Mouse (Mus musculus) lung, postnatal 25 days (tissue): ENCODE data around the gene Prdx3.

Experiments
- DNase-seq: peaks from one replicate; pipeline ENCODE4 v3.0.0; 2022; ENCODE audit warnings: low spot score

Gene Prdx3

DNA sequence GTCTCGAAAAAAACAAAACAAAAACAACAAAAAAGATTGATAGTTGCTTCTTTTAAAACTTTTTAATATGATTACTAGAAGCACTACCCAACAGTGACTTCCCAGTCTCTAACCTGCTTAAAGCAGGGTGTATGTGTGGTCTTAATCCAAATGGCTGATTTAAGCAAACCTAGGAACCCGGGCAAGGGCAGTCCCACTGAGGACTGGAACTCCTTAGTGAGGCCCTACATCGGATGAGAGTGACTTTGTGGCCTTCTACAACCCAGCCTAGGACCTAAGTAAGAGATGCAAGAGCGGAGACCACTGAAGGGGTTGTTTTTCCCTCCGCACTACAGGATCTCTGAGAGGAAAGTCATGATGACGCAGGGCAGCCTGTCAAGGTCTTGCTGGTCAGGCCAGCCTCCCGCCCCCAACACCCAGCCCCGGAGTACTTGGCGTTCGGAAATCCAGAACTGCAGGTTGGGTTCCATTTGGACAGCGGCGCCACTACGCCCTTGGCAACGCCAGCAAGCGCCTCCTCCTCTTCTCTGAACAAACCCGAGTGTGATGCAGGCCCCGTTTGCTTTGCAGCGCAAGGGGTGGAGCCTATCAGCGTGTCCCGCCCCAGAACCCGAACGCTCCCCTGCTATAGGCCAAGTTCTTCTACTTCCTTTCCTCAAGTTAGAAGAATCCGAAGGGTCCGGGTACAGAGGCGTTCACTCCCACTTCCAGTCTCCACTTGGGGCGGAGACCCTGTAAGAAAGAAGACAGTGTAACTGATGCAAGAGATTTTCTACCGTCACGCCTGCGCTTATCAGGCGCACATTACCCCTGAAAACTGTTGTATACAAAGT, 13.3 kb downstream of the Prdx3 start, which contains the start of gene Sfxn4:
Sfxn4 (minus strand) TSS at position 612 of the 833 bp plus-strand sequence.
- peak; percentile 96 for DNase-seq

DNA sequence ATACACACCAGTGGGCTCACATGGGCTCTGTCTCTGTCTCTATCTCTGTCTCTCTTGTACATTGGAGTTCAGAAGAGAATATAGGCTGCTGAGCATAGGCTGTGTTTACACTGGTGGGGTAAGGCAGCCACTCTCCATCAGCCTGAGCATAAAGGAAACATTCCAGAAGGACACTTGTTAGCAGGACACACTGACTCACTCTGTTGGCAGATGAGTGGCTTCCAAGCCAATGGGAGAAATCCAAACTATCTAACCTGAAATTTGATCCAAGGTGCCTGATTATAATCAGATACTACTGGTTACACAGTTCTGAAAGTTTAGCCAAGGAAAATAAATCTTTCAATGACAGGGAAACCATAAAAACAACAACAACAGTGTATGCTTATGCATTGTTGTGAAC, 28.6 kb downstream of the Prdx3 start:
- no peak for DNase-seq

DNA sequence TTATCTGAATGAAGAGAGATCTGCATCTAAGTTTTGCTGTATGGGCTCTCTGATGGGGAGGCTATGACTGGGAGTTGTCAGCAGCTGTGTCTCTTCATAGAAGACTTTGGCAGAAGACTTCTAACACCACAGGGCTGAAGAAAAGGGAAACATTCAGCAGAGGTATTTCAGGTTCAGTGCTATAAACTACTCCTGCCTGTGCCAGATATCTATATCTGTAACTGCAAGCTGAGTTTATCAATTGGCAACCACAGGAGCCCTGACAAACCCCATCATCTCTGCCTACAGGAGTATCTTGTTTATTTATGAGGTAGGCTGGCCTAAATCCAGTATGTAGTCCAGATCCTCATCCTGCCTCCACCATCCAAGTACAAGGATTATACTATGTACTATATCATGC, 31.0 kb downstream of the Prdx3 start:
- DNase-seq = no peak

DNA sequence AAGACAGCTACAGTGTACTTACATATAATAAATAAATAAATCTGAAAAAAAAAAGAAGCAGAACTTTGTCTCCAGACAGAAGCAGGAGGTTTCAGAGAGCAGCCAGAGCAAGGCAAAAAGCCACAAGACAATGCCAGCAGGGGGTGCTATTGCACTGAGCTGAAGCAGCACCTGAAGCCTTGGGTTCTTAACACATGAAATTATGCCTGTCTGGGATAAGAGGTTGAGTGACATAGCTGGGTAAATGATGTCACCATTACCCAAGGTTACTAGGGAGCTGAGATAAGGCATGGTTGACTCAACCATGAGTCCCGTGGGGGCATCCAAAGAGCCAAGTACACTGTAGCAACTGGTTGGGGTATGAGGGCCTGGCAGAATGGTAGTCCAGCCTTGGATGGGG, 36.6 kb downstream of the Prdx3 start:
- DNase-seq = peak; percentile 70

DNA sequence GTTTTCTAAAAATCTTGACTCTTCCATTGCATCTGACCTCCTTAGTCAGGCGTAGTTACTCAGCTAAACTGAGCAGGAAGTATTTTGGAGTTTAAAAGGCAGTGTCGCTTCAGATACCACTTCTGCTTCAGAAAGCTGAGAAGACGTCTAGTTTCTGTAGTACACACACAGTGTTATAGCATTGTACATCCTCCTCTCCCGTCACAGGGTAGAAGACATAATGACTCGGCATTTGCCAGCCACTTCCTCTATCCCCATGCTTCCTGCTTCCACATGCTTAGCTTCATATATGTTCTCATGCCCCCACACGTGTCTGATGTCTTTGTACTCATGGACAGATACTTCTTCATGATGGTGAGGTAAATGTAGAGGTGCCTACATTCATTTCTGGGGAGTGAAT, 55.7 kb downstream of the Prdx3 start:
- DNase-seq = peak; percentile 5
